In the genomic region with DNA sequence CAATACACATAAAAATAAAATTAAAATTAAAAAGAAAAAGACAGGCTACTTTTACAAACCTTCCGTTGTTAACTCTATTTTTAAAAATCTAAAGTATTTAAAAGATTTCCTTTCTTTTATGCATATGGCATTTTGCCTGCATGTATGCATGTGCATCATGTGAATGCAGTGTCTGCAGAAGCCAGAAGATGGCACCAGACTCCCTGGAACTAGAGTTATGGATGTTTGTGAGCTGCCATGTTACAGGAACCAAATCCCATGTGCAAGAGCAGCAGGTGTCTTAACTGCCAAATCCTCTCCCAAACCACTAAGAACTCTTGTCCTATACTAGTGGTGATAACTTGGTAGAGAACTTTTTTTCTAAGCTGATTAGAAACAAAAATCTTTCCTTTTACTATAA, we compare ENCODE assay signal across 9 mouse cellular contexts.
DNase-seq lines count a peak whose midpoint lies in the region; ATAC-seq and TF ChIP-seq lines count a peak whose summit lies in the region.
"Had no signal": no experiment of that assay in that cellular context is flagged by ENCODE, and none has a peak within 500 bp of the region (broad histone marks: within the 10 kb centered on the region; RNA-seq: fewer than 3 reads in every experiment).

No protein-coding gene starts in this region.

- DNase-seq in cerebellum, postnatal 10 days, result peak; percentile 71 to 75
- DNase-seq in cerebellum, adult 11-12 months, result no peak
- peak; percentile 30 for DNase-seq in ovary, postnatal 14 days (ENCODE audit: low spot score)
- no peak for DNase-seq in ovary, postnatal 10 days (ENCODE audit: low spot score)
- DNase-seq in c-Kit-positive CD71-positive TER-119-positive erythroid progenitor cells, embryonic 14.5 days (ENCODE audit: low spot score), result peak; percentile 6
- peak; percentile 71 for DNase-seq in heart, postnatal 4 days
- peak; percentile 1 to 10 (median 2) for DNase-seq in liver, embryonic 14.5 days (ENCODE audit: low read depth in 3 of 3, low spot score in 3 of 3)
- peak; percentile 43 for DNase-seq in right cerebral cortex, postnatal 14 days

- TF ChIP-seq EP300 in liver, embryonic 14.5 days (IDR thresholded peaks at IDR 0.05; ENCODE audit: low read depth), result no peak

- no peak overlapping the region for H3K4me3 ChIP-seq in liver, embryonic 14.5 days (ENCODE audit: insufficient read depth in 1 of 2, low read depth in 2 of 2, low read length in 2 of 2)
- H3K4me3 ChIP-seq: neural tube, embryonic 13.5 days had no signal

- TF ChIP-seq CTCF in liver, embryonic 14.5 days (IDR thresholded peaks at IDR 0.05; ENCODE audit: low read depth), result peak; percentile 54

- no peak overlapping the region for H3K4me2 ChIP-seq in liver, embryonic 14.5 days (ENCODE audit: low read depth)
- H3K4me2 ChIP-seq: neural tube, embryonic 13.5 days had no signal

- H3K4me1 ChIP-seq in liver, embryonic 14.5 days (replicated peaks; ENCODE audit: control insufficient read depth in 2 of 2, insufficient read depth in 2 of 2, low read length in 1 of 2), result no peaks in the 10 kb centered on the region
- H3K4me1 ChIP-seq: neural tube, embryonic 13.5 days had no signal

- no peaks in the 10 kb centered on the region for H3K9me3 ChIP-seq in liver, embryonic 14.5 days (ENCODE audit: control insufficient read depth, low read length)
- H3K9me3 ChIP-seq: neural tube, embryonic 13.5 days had no signal

- H3K27ac ChIP-seq in liver, embryonic 14.5 days, result no peak overlapping the region
- H3K27ac ChIP-seq: neural tube, embryonic 13.5 days had no signal

- no peaks in the 10 kb centered on the region for H3K36me3 ChIP-seq in liver, embryonic 14.5 days (replicated peaks; ENCODE audit: control insufficient read depth, insufficient read depth, low read depth)
- H3K36me3 ChIP-seq: neural tube, embryonic 13.5 days had no signal

- H3K27me3 ChIP-seq in liver, embryonic 14.5 days (ENCODE audit: control insufficient read depth, insufficient read depth, low read length), result no peaks in the 10 kb centered on the region
- H3K27me3 ChIP-seq: neural tube, embryonic 13.5 days had no signal

- ATAC-seq in liver, embryonic 14.5 days (ENCODE audit: insufficient read depth), result no peak

- no peak overlapping the region for H3K9ac ChIP-seq in liver, embryonic 14.5 days (replicated peaks)
- H3K9ac ChIP-seq: neural tube, embryonic 13.5 days had no signal

- WGBS in liver, embryonic 14.5 days (ENCODE audit: insufficient replicate concordance), result 38% methylated on average over 1 of the region's 1 CpGs

Comparison
In these comparisons a context has a peak if more than half of its experiments do, and no peak if none do; other contexts are left out.
1. DNase-seq: peak in cerebellum, postnatal 10 days (2 of 2), ovary, postnatal 14 days (single experiment), c-Kit-positive CD71-positive TER-119-positive erythroid progenitor cells, embryonic 14.5 days (single experiment), heart, postnatal 4 days (single experiment), liver, embryonic 14.5 days (3 of 3) and right cerebral cortex, postnatal 14 days (single experiment); none in cerebellum, adult 11-12 months (single experiment) and ovary, postnatal 10 days (single experiment).